Mouse (Mus musculus) lung, adult 2 months (tissue): ENCODE data around the gene Mprip.

Source experiments
- CTCF ChIP-seq: fragments of 200-500 bp; IDR thresholded peaks from 2 replicates; pipeline ENCODE4 v1.5.1; 2011; ENCODE audit warnings: mild to moderate bottlenecking, low read length, control low read depth; ENCODE audit not compliant: insufficient read depth
- POLR2A ChIP-seq: fragments of 200-500 bp; IDR thresholded peaks from 2 replicates; pipeline ENCODE4 v1.6.1; 2011; ENCODE audit warnings: low read depth, mild to moderate bottlenecking, control low read depth, low read length, borderline replicate concordance; ENCODE audit errors: extremely low read depth

DNA sequence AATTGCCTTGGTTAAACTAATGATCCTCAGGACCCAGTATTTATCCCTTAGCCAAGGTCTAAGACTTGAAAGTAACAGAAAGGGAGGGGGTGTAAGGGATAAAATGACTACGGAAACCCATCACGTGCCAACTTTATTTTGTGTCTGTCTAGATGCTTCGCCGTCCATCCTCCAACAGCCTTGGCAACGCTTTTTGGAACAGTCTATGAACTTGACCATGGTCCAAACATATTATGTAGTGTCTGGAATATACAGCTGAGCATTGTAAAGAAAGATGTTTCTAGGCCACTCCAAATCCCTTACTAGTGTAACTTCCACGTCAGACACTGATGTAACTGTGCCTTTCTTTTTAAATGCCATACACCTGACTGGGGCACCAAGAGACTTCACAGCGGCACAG, 34.9 kb upstream of the Mprip start:
- TF ChIP-seq CTCF (no peak), POLR2A (no peak)
